Mouse (Mus musculus): Measurements from ENCODE around the gene Glrb. TPM values are rescaled to one million over a fixed set of nuclear protein-coding genes. Genes with fewer than 3 reads are reported as not detected.
A peak's percentile ranks its signal among the peaks of the same experiment; 100 is the strongest.

The Glrb gene
- polyA plus RNA-seq (2014; fragmentation: Nextera tagmentation; extraction: Ambion mirVana): 2.7 and 3.0 TPM in 2 replicates

DNA sequence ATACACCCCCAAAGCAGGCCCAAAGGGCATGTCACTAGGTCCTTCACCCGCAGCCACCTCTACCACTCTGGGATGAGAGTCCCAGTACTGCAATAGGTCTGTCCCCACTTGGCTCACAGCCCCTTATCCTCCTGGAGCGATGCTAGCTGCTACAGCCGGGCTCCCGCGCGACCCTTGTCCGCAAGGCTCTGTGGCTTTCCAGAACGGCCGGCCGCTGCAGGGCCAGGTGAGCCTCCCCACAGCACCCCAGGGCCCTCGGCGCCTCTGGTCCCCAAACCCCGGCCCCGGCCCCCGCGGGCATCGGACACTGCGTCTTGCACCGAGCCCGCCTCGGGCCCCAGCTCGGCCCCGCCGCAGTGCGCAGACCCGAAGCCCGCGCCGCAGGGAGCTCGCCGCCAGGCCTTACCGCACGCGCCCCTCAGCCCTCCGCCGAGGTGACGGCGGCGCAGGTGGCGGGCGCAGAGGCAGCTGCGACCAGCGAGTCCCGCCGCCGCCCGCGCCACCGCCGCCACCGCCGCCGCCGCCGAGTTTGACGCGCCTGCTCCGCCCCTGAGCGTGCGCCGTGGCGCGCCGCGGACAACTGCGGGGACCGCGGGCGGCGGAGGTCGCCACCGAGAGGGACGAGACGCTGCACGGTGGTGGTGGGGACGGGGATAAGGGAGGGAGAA lies at the start of gene Glrb:
Gene Glrb, minus strand, starts transcription at position 550 of the 668 bp plus-strand sequence.
- Histone ChIP-seq H3K4me3 (ENCODE audit: control insufficient read depth in 1 of 2, insufficient read depth in 1 of 2, low read depth in 1 of 2, low read length in 2 of 2) (peak within 1 kb of the TSS; percentile 66 to 67), H3K36me3 (ENCODE audit: control insufficient read depth, insufficient read depth, low read length) (no peaks in the 10 kb centered on the region), H3K4me2 (ENCODE audit: low read length) (peak within 1 kb of the TSS; percentile 95), H3K27me3 (ENCODE audit: control insufficient read depth, insufficient read depth, low read length) (0 out of 2 replicates have a peak, but pooled peaks cover 5% of the 10 kb centered on the region), H3K4me1 (ENCODE audit: control insufficient read depth in 2 of 2, insufficient read depth in 2 of 2, low read length in 2 of 2) (no peaks in the 10 kb centered on the region), H3K27ac (replicated peaks in 1 of 2; ENCODE audit: control insufficient read depth in 1 of 2, insufficient read depth in 1 of 2, low read depth in 2 of 2, low read length in 2 of 2) (no peak within 1 kb of the TSS), H3K9ac (ENCODE audit: low read length) (peak within 1 kb of the TSS; percentile 74), H3K9me3 (ENCODE audit: control insufficient read depth, low read length) (no peaks in the 10 kb centered on the region)
- peak; percentile 43; the same call in 1 of the 2 replicates for ATAC-seq (ENCODE audit: insufficient number of reproducible peaks, insufficient read depth, low FRiP score, low read depth)
- WGBS: under 1% methylated on average over 57 of the region's 76 CpGs

DNA sequence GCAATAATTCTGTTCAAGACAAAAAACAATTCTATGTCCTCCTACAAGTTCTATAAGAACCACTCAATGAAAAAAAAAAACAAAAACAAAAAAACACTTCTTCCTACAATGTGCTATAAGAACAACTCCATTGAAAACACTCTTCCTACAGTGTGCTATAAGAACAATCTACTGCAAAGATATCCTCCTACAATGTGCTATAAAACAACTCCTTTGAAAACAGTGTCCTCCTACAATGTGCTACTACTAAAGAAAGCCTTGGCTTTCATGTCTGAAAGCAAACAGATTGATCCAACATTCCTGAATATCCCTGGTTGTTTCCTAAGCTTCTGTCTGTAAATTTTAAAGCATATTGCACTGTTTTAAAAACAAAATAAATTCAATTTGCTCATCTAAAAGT lies 46.5 kb upstream of the Glrb start:
- H3K9me3 ChIP-seq (ENCODE audit: control insufficient read depth, low read length): no peaks in the 10 kb centered on the region
- H3K27me3 ChIP-seq (ENCODE audit: control insufficient read depth, insufficient read depth, low read length): no peaks in the 10 kb centered on the region
- H3K4me3 ChIP-seq (ENCODE audit: control insufficient read depth in 1 of 2, insufficient read depth in 1 of 2, low read depth in 1 of 2, low read length in 2 of 2): no peak overlapping the region
- H3K27ac ChIP-seq (replicated peaks in 1 of 2; ENCODE audit: control insufficient read depth in 1 of 2, insufficient read depth in 1 of 2, low read depth in 2 of 2, low read length in 2 of 2): no peak overlapping the region
- ATAC-seq (ENCODE audit: insufficient number of reproducible peaks, insufficient read depth, low FRiP score, low read depth): no peak
- no peak overlapping the region for H3K4me2 ChIP-seq (ENCODE audit: low read length)
- H3K4me1 ChIP-seq (ENCODE audit: control insufficient read depth in 2 of 2, insufficient read depth in 2 of 2, low read length in 2 of 2): no peaks in the 10 kb centered on the region
- H3K9ac ChIP-seq (ENCODE audit: low read length): no peak overlapping the region
- no peaks in the 10 kb centered on the region for H3K36me3 ChIP-seq (ENCODE audit: control insufficient read depth, insufficient read depth, low read length)

DNA sequence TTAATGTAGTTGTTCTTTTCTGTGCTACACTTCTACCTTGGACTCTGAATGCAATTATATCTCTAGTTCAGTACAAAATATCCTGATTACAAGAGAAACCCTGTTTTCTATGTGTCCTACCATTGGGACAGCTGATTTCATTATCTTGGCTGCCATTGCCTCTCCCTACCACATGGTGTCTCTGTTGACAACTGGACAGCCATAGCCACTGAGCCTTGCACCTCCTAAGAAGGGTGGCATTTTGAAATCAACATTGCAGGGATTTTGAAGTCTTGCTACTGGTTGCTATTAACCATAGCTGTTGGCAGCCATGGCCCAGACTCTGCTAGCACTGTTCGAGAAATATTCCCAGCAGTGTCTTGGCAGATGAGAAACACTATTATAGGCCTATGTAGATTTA lies 45.1 kb upstream of the Glrb start:
- Histone ChIP-seq H3K4me3 (ENCODE audit: control insufficient read depth in 1 of 2, insufficient read depth in 1 of 2, low read depth in 1 of 2, low read length in 2 of 2) (no peak overlapping the region), H3K27ac (replicated peaks in 1 of 2; ENCODE audit: control insufficient read depth in 1 of 2, insufficient read depth in 1 of 2, low read depth in 2 of 2, low read length in 2 of 2) (no peak overlapping the region), H3K27me3 (ENCODE audit: control insufficient read depth, insufficient read depth, low read length) (no peaks in the 10 kb centered on the region), H3K4me2 (ENCODE audit: low read length) (no peak overlapping the region), H3K9ac (ENCODE audit: low read length) (no peak overlapping the region), H3K4me1 (ENCODE audit: control insufficient read depth in 2 of 2, insufficient read depth in 2 of 2, low read length in 2 of 2) (no peaks in the 10 kb centered on the region), H3K9me3 (ENCODE audit: control insufficient read depth, low read length) (no peaks in the 10 kb centered on the region), H3K36me3 (ENCODE audit: control insufficient read depth, insufficient read depth, low read length) (no peaks in the 10 kb centered on the region)
- no peak for ATAC-seq (ENCODE audit: insufficient number of reproducible peaks, insufficient read depth, low FRiP score, low read depth)
- WGBS: 30% methylated on average over 1 of the region's 1 CpGs

DNA sequence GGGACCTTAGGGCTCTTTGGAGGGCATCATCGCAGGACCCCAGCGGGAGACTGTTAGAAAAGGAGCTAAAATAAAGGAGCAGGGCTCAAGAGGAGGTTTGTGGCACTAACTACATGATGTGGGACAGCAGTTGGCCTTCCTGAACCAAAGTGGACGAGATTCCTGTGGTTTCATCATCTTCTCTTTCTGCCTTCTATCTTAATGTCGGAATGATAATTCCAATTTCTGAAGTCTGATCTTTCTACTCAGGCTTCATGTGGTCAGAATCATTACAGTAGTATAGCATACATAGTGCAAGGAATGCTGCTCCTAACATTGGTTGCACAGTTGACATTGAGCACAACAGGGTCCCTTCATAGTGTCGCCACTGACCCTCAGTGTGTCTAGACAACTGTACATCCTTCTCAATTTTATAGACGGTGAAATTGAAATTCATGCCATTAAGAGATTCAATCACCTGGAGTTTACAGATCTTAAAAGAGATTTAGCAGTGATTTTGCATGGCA lies 372 bp upstream of the Glrb start:
- 20% methylated on average over 6 of the region's 6 CpGs for WGBS
- Histone ChIP-seq H3K9ac (ENCODE audit: low read length) (peak overlapping the region; percentile 74), H3K4me2 (ENCODE audit: low read length) (peak overlapping the region; percentile 95), H3K4me1 (ENCODE audit: control insufficient read depth in 2 of 2, insufficient read depth in 2 of 2, low read length in 2 of 2) (no peaks in the 10 kb centered on the region), H3K36me3 (ENCODE audit: control insufficient read depth, insufficient read depth, low read length) (no peaks in the 10 kb centered on the region), H3K4me3 (ENCODE audit: control insufficient read depth in 1 of 2, insufficient read depth in 1 of 2, low read depth in 1 of 2, low read length in 2 of 2) (peak overlapping the region; percentile 66 to 67), H3K9me3 (ENCODE audit: control insufficient read depth, low read length) (no peaks in the 10 kb centered on the region), H3K27ac (replicated peaks in 1 of 2; ENCODE audit: control insufficient read depth in 1 of 2, insufficient read depth in 1 of 2, low read depth in 2 of 2, low read length in 2 of 2) (no peak overlapping the region), H3K27me3 (ENCODE audit: control insufficient read depth, insufficient read depth, low read length) (0 out of 2 replicates have a peak, but pooled peaks cover 5% of the 10 kb centered on the region)
- ATAC-seq (ENCODE audit: insufficient number of reproducible peaks, insufficient read depth, low FRiP score, low read depth): no peak

DNA sequence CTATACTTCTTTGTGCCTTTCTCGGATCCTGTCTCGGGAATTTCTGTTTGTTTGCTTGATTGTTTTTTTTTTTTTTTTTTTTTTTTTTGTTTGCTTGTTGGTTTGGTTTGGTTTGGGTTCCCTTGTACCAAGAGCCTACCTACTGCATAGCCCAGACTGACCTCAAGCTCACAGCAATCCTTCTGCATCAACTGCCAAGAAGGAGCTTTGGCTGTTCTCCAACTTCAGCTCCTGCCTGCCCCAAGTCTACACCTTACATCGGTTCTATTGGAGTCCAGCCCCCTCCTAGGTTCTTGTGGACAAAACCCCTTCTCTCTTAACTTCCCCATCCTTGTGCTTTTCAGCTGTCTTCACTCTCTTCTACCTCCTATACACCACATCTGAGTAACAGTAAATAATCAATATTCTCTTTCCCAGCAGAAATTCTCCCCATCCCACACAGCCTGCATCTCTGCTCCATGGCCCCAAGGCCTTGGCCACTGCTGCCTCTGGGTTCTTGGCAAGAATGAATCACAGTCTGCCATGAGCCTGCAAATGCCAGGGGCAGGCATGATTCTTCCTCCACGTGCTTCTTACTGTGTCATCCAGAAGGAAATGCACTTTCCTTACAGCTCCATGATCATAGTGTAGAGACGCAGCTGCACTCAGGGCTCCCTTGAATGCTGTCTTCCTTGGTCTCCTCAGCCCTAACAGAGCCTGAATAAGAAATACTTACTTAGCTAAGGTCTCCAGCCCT lies 18.5 kb downstream of the Glrb start:
- Histone ChIP-seq H3K4me1 (ENCODE audit: control insufficient read depth in 2 of 2, insufficient read depth in 2 of 2, low read length in 2 of 2) (no peaks in the 10 kb centered on the region), H3K4me2 (ENCODE audit: low read length) (no peak overlapping the region), H3K4me3 (ENCODE audit: control insufficient read depth in 1 of 2, insufficient read depth in 1 of 2, low read depth in 1 of 2, low read length in 2 of 2) (no peak overlapping the region), H3K27ac (replicated peaks in 1 of 2; ENCODE audit: control insufficient read depth in 1 of 2, insufficient read depth in 1 of 2, low read depth in 2 of 2, low read length in 2 of 2) (no peak overlapping the region), H3K36me3 (ENCODE audit: control insufficient read depth, insufficient read depth, low read length) (no peaks in the 10 kb centered on the region), H3K9ac (ENCODE audit: low read length) (no peak overlapping the region), H3K27me3 (ENCODE audit: control insufficient read depth, insufficient read depth, low read length) (no peaks in the 10 kb centered on the region), H3K9me3 (ENCODE audit: control insufficient read depth, low read length) (no peaks in the 10 kb centered on the region)
- ATAC-seq (ENCODE audit: insufficient number of reproducible peaks, insufficient read depth, low FRiP score, low read depth): no peak
- WGBS: 70% methylated on average over 5 of the region's 5 CpGs

DNA sequence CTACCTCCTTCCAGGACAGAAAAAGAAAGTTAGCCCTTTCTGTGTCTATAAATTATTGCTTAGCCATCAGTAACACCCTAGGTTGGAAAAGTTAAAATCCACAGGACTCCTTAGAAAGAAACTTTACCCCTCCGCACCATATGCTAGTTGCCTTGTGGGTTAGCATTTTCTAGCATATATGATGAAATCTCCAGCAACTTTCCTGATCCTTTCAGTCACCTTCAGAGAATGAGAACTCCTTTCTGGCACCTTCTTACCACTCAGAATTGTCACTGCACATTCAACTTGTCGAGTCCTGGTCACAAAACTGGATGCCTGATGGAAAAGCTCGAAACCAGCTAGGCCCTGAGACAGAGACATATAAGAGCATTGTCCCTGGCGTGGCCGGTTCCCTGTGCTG lies 19.1 kb downstream of the Glrb start:
- H3K4me2 ChIP-seq (ENCODE audit: low read length): no peak overlapping the region
- no peak overlapping the region for H3K4me3 ChIP-seq (ENCODE audit: control insufficient read depth in 1 of 2, insufficient read depth in 1 of 2, low read depth in 1 of 2, low read length in 2 of 2)
- no peaks in the 10 kb centered on the region for H3K9me3 ChIP-seq (ENCODE audit: control insufficient read depth, low read length)
- ATAC-seq (ENCODE audit: insufficient number of reproducible peaks, insufficient read depth, low FRiP score, low read depth): no peak
- no peaks in the 10 kb centered on the region for H3K27me3 ChIP-seq (ENCODE audit: control insufficient read depth, insufficient read depth, low read length)
- no peak overlapping the region for H3K27ac ChIP-seq (replicated peaks in 1 of 2; ENCODE audit: control insufficient read depth in 1 of 2, insufficient read depth in 1 of 2, low read depth in 2 of 2, low read length in 2 of 2)
- H3K9ac ChIP-seq (ENCODE audit: low read length): no peak overlapping the region
- no peaks in the 10 kb centered on the region for H3K4me1 ChIP-seq (ENCODE audit: control insufficient read depth in 2 of 2, insufficient read depth in 2 of 2, low read length in 2 of 2)
- no peaks in the 10 kb centered on the region for H3K36me3 ChIP-seq (ENCODE audit: control insufficient read depth, insufficient read depth, low read length)
- WGBS: 92% methylated on average over 5 of the region's 5 CpGs

DNA sequence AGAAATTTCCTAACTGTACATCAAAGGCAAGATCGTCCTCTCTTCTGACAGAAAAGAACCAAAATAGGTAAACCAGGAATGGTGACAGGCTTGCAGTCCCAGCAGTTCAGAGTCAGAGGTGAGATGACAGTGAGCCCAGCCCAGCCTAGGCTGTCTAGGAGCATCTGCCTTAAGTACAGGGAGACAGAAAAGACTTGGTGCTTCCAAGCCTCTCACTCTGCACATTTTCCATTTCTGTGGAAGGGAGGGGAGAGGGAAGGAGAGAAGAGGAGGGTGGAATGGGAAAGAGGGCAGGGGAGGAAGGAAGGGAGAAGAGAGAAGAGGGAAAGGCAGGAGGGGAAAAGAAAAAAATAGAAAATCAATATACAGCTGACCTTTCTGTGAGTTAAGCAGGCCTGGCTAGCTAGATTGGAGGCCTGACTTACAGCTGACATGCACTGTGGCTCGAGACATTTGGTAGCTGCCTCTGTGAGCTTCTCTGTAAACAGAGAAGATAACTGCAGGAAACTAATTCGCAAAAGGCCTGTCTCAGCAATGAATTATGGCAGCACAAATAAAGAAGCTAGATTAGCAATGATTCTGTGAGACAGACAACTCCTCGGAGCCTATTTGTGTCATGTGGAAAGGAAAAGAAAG lies 20.3 kb downstream of the Glrb start:
- Histone ChIP-seq H3K27me3 (ENCODE audit: control insufficient read depth, insufficient read depth, low read length) (no peaks in the 10 kb centered on the region), H3K4me1 (ENCODE audit: control insufficient read depth in 2 of 2, insufficient read depth in 2 of 2, low read length in 2 of 2) (no peaks in the 10 kb centered on the region), H3K27ac (replicated peaks in 1 of 2; ENCODE audit: control insufficient read depth in 1 of 2, insufficient read depth in 1 of 2, low read depth in 2 of 2, low read length in 2 of 2) (no peak overlapping the region), H3K4me3 (ENCODE audit: control insufficient read depth in 1 of 2, insufficient read depth in 1 of 2, low read depth in 1 of 2, low read length in 2 of 2) (no peak overlapping the region), H3K9ac (ENCODE audit: low read length) (no peak overlapping the region), H3K36me3 (ENCODE audit: control insufficient read depth, insufficient read depth, low read length) (no peaks in the 10 kb centered on the region), H3K4me2 (ENCODE audit: low read length) (no peak overlapping the region), H3K9me3 (ENCODE audit: control insufficient read depth, low read length) (no peaks in the 10 kb centered on the region)
- ATAC-seq (ENCODE audit: insufficient number of reproducible peaks, insufficient read depth, low FRiP score, low read depth): no peak
- 56% methylated on average over 4 of the region's 4 CpGs for WGBS

All from heart, embryonic 14.5 days (tissue).